Mouse (Mus musculus): ENCODE measurements around the gene Dusp6.

DNA sequence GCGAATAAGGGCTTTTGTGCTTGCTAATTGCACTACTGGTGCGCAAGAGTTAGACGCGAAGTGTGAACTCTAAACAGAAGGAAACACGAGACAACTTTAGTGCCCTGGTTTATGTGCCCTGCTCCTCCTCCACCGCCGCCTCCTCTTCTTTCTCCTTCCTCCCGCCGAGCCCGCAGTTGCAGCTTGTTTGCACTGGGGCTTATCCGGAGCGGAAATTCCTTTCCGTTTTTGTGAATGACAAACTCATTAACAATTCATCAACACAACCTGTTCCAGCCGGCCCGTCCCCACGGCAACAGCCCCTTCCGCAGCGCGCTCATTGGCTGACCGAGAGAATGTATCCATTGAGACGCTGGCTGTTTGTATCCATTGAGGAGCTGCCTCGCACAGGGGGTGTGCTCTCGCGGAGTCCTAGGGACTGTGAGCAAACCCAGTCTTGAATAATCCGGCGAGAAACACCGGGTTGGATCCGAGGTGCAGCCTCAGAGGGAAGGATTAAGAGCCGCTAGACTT lies at the start of gene Dusp6:
- TF ChIP-seq CTCF (IDR thresholded peaks at IDR 0.05; ENCODE audit: extremely low read depth, insufficient read length, insufficient replicate concordance, low read depth, low read length): peak; percentile 7; the same call in 1 of the 2 replicates
- TF ChIP-seq POLR2A (IDR thresholded peaks at IDR 0.05; ENCODE audit: low read depth, low read length): peak; percentile 99
